Mouse (Mus musculus) bone marrow, adult 2 months (tissue): ENCODE measurements around the gene Olfr1361. TPM values are rescaled to one million over a fixed set of nuclear protein-coding genes. Genes with fewer than 3 reads are reported as not detected.

Experiments
- H3K27ac ChIP-seq: fragments of 200-500 bp; 2 replicates; pipeline ENCODE4 v1.5.1; 2012; ENCODE audit warnings: low read depth, mild to moderate bottlenecking, control low read depth, inconsistent platforms, low read length; ENCODE audit not compliant: control insufficient read depth, poor library complexity, insufficient read depth
- H3K4me1 ChIP-seq: fragments of 200-500 bp; 2 replicates; pipeline ENCODE4 v1.6.1; 2011; ENCODE audit warnings: low read length; ENCODE audit not compliant: control insufficient read depth, insufficient read depth
- H3K4me3 ChIP-seq: fragments of 200-500 bp; replicated peaks from 2 replicates; pipeline ENCODE3; 2011; ENCODE audit warnings: mild to moderate bottlenecking, low read depth, low read length, control low read depth; ENCODE audit not compliant: control insufficient read depth
- CTCF ChIP-seq: fragments of 200-500 bp; IDR thresholded peaks from 2 replicates; pipeline ENCODE4 v1.5.1; 2011; ENCODE audit warnings: low read length, control low read depth; ENCODE audit not compliant: control insufficient read depth, insufficient read depth
- POLR2A ChIP-seq: fragments of 200-500 bp; IDR thresholded peaks from 2 replicates; pipeline ENCODE4 v1.6.1; 2011; ENCODE audit warnings: low read depth, mild to moderate bottlenecking, control low read depth, low read length, borderline replicate concordance; ENCODE audit not compliant: control insufficient read depth
- WGBS: fragments of 180-500 bp; shearing (Covaris S2); methylation state at CpG from one replicate; pipeline ENCODE4 v1.1.7; 2018; 5-methylcytosine and 5-hydroxymethylcytosine counted together
- polyA plus RNA-seq: library from polyadenylated mRNA; stranded (reverse); fragments of >200 nt; gene quantifications from 2 replicates; pipeline ENCODE4 v1.2.4, GENCODE M21; 2011; ENCODE audit warnings: low replicate concordance; ENCODE audit not compliant: missing spikeins, insufficient read depth, insufficient read length

Olfr1361 gene
- polyA plus RNA-seq = not detected in 2 replicates

DNA sequence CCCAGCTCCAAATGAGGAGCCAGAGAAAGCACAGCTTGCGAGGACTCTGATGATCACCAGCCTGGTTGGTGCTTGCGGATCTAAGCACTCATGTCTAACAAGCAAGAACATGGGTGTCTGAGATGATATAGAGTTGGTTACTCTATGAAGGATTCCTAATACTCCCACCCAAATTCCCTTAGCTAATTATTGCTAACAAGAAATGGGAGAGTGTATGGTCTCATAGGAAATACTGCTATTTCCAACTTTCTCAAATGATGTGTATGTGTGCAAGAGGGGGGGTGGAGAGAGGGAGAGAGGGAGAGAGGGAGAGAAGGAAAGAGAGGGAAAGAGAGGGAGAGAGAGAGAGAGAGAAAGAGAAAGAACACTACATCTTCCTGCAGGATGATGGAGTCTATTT, at the start of gene Olfr1361:
Gene Olfr1361 (minus strand): TSS at position 101 of the 400 bp plus-strand sequence.
- Histone ChIP-seq H3K27ac (no peak within 1 kb of the TSS), H3K4me1 (no peaks in the 10 kb centered on the region), H3K4me3 (no peak within 1 kb of the TSS)
- no peak for TF ChIP-seq POLR2A
- TF ChIP-seq CTCF = no peak
- 79% methylated on average over 2 of the region's 2 CpGs for WGBS

DNA sequence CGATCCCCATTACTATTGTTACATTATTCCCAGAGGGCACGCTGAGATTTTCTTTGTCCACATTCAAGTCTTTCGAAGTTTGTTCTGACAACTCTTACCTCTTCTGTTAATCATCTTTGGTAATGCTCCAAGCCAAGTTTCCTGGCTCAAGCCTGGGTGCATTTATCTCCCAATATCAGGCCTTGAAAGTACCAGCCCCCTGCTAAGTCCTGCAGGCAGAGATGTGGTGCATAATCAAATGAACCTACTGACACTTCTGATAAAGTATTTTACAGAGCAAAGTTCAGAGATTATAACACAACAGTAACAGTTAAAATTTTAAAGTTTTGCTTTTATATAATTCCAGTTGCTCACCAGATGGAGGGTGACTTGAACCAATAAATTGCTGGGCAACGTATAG, 48.5 kb upstream of the Olfr1361 start:
- 34% methylated on average over 4 of the region's 4 CpGs for WGBS
- no peak overlapping the region for H3K4me3 ChIP-seq
- no peak for TF ChIP-seq CTCF
- no peak for TF ChIP-seq POLR2A
- no peak overlapping the region for H3K27ac ChIP-seq
- no peaks in the 10 kb centered on the region; the same call in 1 of the 2 replicates for H3K4me1 ChIP-seq

DNA sequence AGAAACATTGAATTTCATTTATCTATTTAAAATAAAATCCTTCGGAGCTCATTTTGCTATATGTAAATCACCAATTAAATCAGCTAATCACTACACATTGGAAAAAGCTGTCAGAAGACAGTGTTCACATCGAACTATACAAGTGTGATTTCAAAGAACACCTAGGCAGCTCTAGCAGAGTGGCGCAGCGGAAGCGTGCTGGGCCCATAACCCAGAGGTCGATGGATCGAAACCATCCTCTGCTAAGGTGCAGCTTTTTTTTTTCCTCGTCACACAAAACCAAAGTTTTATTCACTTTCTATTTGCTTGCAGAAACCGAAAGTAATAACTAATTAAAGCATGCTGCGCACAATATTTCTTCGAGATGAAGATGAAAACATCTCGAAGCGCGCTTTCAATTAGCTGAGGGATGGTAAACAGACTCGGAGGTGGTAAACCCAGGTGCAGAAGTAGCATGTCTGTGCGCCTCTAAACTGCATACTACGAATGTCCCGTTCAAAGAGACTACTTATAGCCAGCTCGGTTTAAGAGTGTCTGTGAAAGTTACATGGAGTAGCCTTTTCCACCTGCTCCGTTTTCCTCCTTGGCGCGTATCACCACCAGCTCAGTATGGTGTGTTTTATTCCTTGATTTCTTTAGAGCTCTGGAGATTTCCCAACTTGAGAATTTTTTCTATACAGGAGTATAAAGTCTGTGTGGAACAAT, 47.8 kb upstream of the Olfr1361 start:
- WGBS = 5% methylated on average over 22 of the region's 22 CpGs
- TF ChIP-seq POLR2A = no peak
- TF ChIP-seq CTCF = no peak
- H3K4me3 ChIP-seq = peak overlapping the region; percentile 39
- no peaks in the 10 kb centered on the region; the same call in 1 of the 2 replicates for H3K4me1 ChIP-seq
- no peak overlapping the region for H3K27ac ChIP-seq

DNA sequence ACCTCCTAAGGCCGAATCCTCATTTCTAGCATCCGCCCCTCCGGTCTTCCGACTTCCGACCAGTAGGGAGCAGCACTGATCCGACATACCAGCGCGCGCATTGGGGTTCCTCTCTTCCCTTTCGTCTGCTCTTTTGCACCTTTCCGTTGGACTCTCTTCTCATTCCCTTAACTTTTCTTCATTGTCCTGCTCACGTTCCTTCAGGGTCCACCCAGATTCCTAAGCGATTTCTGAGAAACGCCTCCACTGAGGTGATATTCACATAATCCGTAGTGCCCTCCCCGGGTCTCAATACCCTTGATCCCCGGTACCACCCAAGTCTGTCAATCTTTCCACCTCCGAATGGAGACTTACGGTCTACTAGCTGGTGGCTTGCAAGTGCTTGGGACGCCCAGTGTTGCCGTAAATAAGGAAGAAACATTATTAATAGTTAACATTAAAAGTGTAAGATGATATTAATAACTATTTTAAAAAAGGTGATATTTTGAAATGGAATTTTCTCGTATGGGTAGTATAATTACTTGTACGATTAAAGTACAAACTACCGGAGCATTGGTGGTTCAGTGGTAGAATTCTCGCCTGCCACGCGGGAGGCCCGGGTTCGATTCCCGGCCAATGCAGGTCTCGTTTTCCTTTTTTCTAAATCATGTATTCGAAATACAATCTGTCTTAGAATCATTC, 47.0 kb upstream of the Olfr1361 start:
- Histone ChIP-seq H3K27ac (peak overlapping the region; percentile 16), H3K4me1 (no peaks in the 10 kb centered on the region; the same call in 1 of the 2 replicates), H3K4me3 (peak overlapping the region; percentile 87)
- under 1% methylated on average over 32 of the region's 32 CpGs for WGBS
- TF ChIP-seq CTCF (peak; percentile 89), POLR2A (no peak)

DNA sequence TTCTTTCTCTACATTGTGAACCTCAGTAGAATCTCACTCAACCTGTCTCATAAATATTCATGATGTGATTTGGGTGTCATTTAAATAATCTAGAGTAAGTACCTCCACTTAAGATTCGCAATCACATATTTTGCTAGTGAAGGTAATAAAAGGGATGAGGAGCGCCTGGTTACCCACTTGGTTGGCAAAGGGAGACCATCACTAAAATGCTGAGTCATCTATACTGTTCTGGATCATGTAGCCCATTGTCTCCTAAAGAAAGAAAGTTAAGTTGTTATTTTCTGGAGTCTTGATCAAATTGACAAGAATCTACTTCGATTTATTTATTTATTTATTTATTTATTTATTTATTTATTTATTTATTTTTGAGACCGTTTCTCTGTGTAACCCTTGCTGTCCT, 43.5 kb upstream of the Olfr1361 start:
- Histone ChIP-seq H3K27ac (no peak overlapping the region), H3K4me1 (no peaks in the 10 kb centered on the region; the same call in 1 of the 2 replicates), H3K4me3 (no peak overlapping the region)
- 65% methylated on average over 4 of the region's 4 CpGs for WGBS
- TF ChIP-seq CTCF (no peak), POLR2A (no peak)

DNA sequence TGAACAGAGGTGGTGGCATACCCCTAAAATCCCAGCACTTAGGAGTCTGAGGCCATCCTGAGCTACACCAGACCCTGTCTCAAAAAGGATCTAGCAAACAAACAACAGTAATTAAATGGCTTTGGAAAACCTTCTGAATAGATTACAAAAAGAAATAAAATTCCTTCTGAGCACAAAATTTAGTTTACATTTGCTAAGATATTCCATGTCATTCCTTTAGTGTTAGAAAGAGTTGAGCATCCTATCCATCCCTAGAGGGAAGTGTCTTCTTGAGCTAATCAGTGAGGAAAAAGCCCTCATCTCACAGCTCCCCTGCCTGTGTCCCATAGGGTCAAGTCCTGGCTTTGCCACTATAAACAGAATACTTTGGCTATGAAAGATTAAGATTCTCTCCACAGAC, 34.6 kb upstream of the Olfr1361 start, which contains the start of gene Olfr1359:
Gene Olfr1359 (plus strand): TSS at position 301 of the 400 bp plus-strand sequence.
- Histone ChIP-seq H3K27ac (no peak within 1 kb of the TSS), H3K4me1 (no peaks in the 10 kb centered on the region), H3K4me3 (no peak within 1 kb of the TSS)
- TF ChIP-seq POLR2A = no peak
- TF ChIP-seq CTCF = no peak

DNA sequence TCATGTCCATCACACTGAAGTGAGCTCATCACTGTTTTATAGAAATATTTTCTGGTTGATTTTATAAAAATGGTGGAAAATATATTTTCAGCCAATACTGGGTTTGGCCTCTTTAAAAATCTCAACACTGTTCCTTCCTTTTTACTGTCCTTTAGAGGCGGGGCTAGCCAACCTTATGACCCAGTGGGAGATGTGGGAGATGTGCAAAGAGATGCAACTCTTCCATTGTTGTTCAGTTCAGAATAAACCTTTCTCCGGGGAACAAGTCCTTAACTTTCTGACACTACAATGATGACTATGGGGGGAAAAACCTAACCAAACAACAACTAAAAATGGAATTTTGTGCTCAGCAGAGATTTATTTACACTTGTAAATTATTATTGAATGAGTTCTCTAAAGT, 14.1 kb upstream of the Olfr1361 start, which contains the start of gene Olfr1360:
Gene Olfr1360 (minus strand): TSS at position 101 of the 400 bp plus-strand sequence.
- H3K4me1 ChIP-seq = no peaks in the 10 kb centered on the region
- TF ChIP-seq CTCF (no peak), POLR2A (no peak)
- 79% methylated on average over 2 of the region's 2 CpGs for WGBS

DNA sequence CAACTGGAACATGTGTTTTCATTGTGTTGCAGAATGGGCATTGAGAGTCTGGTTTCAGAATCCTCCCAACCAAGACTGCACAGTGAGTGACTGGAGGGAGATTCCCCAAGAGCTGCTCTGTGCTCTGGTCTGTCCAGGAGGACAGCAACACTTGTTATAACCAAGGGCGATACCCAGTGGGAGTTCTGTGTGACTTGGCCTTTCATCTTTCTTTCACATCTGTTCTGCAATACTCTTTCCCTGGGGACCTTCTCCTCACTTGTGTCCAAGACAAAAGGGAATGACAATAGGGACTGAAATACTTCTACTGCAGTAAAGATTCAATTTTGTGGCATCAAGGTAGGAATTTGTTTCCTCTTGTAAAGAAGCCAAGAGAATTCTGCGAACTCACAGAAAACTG, 20.8 kb downstream of the Olfr1361 start, which contains the start of gene Olfr11:
Gene Olfr11 (minus strand): TSS at position 101 of the 400 bp plus-strand sequence.
- TF ChIP-seq CTCF (no peak), POLR2A (no peak)
- no peak within 1 kb of the TSS for H3K27ac ChIP-seq
- WGBS = 83% methylated on average over 2 of the region's 2 CpGs
- H3K4me1 ChIP-seq = no peaks in the 10 kb centered on the region
- H3K4me3 ChIP-seq = no peak within 1 kb of the TSS

More for the DNA sequence above, 14.1 kb upstream of the Olfr1361 start, which contains the start of gene Olfr1360:
- no peak within 1 kb of the TSS for H3K27ac ChIP-seq
- no peak within 1 kb of the TSS for H3K4me3 ChIP-seq
